Mouse (Mus musculus) testis, adult 2 months (tissue): ENCODE results near the gene Prrt4.

Source experiments
- CTCF ChIP-seq: fragments of 200-500 bp; IDR thresholded peaks from 2 replicates; pipeline ENCODE4 v1.5.1; 2012; ENCODE audit warnings: low read depth, mild to moderate bottlenecking, inconsistent platforms, low read length, moderate library complexity; ENCODE audit not compliant: control insufficient read depth, insufficient read depth, insufficient replicate concordance
- POLR2A ChIP-seq: fragments of 200-500 bp; IDR thresholded peaks from 2 replicates; pipeline ENCODE4 v1.6.1; 2012; ENCODE audit warnings: low read depth, mild to moderate bottlenecking, inconsistent platforms, low read length, moderate library complexity; ENCODE audit not compliant: control insufficient read depth

DNA sequence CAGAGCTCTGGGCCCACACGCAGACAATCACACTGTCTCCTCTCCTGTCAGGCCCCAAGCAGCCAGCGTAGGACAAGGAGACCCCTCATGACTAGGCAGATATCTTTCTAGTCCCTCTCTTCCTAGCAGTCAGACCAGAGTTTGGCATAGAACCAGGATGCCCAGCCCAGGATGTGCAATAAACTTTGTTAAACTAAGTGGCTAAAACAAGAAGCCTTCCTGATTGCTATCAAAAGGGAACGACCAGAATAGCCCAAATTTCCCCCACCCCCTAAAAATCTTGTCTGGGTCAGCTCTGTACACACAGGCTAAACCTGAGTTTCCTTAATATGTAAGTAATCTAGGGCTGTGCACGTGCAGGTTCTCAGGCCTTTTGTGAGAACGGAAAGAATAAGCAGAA is 28.8 kb upstream of the Prrt4 start:
- TF ChIP-seq CTCF, result no peak
- no peak for TF ChIP-seq POLR2A
